Mouse (Mus musculus): ENCODE measurements at regions not wholly inside any gene's neighbourhood (a gene's known extent, or its start where the extent isn't known, plus 50 kb on each side); places are given as distances from the start of the nearest gene placed in this dataset.

DNA sequence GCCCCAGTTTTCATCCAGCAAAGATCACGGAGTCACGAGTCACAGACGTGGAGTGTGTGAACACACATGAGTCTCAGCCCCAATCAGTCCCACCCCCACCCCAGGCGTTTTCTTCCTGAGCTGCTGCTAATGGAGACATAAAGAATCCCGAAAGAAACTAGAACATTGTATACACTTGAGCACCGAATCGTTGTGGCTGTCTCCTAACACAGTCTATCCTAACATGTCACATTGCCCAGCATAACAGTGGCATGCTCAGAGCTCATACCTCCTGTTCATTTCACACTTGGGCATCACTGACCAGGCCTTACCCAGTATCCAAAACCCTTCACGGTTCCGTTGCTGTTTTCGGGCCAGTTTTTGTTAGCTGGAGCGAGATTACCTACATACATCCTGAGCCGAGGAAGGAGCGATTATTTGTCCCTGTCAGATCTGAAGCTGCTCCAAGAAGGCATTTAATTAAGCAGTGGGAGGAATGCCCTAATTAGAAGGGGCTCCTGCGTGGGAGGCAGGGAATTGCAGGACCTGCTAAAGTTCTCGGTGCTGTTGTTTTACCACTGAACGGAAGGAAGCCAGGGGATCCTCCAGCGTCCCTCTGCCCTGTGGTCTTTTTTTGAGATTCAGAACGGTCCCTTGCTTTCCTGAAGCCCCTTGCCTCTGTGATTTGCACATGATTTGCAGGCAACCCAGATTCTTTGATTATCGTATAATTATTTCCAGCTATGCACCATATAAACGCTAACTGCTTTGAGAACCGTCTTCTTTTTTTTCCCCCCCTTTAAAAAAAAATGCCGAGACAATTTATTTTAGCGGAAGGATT is 53.4 kb upstream of the Nap1l1 start:
- DNase-seq (ENCODE audit: low read depth, low spot score) = no peak

DNA sequence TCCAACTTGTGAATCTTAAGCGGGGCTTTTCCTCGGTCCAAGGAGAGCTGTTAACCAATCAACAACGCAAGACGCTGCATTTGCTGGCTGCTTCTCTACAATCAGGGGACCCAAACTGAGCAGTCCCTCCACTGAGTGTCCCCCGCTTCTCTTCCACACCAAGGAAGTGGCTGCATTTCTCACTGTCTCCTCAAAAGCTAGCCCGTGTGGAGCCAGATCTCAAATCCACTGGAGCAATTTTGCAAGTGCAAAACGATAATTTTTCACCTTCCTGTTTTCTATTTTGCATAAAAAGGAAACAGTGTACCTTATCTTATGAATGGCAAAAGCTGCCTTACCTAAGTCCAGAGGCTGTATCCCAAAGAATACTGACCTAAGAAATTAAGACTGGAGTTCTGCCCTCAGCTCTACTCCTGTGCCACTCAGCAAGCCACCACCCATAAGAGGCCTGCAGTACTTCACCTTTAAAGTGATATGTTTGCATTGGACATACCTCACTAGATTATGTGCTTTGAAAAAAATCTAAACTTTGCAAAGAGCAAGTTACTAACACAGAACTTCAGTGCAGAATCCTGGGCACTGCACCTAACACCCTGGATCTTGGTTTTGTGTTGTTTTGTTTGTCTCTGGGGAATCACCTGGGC is 52.7 kb upstream of the Nap1l1 start:
- no peak for DNase-seq (ENCODE audit: low read depth, low spot score)

DNA sequence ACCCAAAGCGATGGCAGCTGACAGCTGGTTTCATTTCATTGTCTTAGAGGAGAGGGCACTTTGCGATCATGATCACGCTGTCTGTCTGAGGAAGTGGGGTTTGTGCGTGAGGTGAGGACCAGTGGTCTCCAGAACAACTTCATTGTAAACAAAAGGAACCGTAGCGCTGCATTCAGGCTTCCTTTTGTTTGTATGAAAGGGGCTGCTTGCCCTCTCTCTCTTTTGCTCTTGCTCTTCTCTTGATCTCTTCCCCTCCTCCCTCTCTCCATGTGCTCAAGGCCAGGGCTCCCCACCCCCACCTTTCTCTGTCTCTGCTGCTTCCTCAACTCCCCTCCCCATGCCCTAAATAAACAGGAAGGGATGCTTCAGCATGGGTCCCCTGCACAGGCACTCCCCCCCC is 51.0 kb upstream of the Nap1l1 start:
- DNase-seq (ENCODE audit: low read depth, low spot score) = no peak

DNA sequence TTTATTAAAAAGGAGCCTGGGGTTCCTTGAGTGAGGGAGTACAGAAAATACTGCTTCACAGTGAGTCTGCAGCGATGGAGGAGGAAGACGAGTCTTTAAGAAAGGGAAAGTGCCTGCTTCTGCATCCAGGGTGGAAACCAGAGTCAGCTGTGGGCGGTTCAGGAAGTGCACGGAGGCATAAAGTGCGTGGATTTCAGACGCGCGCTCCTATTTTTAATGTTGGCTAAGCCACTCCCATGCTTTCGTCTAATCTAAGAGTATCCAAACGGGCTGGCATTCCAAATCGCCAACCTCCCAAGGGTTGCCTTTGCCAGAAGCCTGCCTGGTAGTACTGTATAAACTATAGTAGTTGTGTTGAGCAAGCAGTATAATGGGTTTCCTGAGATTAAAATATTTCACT is 50.4 kb upstream of the Nap1l1 start:
- no peak for DNase-seq (ENCODE audit: low read depth, low spot score)
